Mouse (Mus musculus) retina, postnatal 1 day (tissue): ENCODE measurements around the gene Ogdhl.

Experiments
- DNase-seq: peaks from one replicate; pipeline ENCODE4 v3.0.0-alpha.2; 2012

The Ogdhl gene

GRCm38 (mm10) chr14:32381066-32381465, 59.2 kb downstream of the Ogdhl start:
- DNase-seq = peak; percentile 25

- peak; percentile 19 for DNase-seq
Observed at GRCm38 (mm10) chr14:32381619-32382018, 59.8 kb downstream of the Ogdhl start.

- peak; percentile 91 for DNase-seq
Observed at GRCm38 (mm10) chr14:32388196-32388595, 66.4 kb downstream of the Ogdhl start, which contains the start of gene 1700024G13Rik. TSS of gene 1700024G13Rik (minus strand) at chr14:32388391.
